In genomic region chr3:95263089-95263739, GRCm38 (mm10) we compare ENCODE assay signal across 8 mouse cellular contexts. TPM values are rescaled to one million over a fixed set of nuclear protein-coding genes. Genes with fewer than 3 reads are reported as not detected.
DNase-seq lines count a peak whose midpoint lies in the region; ATAC-seq lines count a peak whose summit lies in the region.

No protein-coding gene starts in this region.

- no peaks in the 10 kb centered on the region for H3K9me3 ChIP-seq in lung, embryonic 16.5 days (ENCODE audit: control insufficient read depth, low read length)

- peak; percentile 70 to 76 for DNase-seq in cerebellum, postnatal 14 days
- DNase-seq in cerebellum, adult 8-10 months = no peak
- DNase-seq in Muller cell, postnatal 12 days (ENCODE audit: inconsistent ontology term) = peak; percentile 42
- DNase-seq in embryo, embryonic 11 days = peak; percentile 80
- DNase-seq in heart, postnatal 10 days = peak; percentile 80 to 82
- DNase-seq in kidney, postnatal 36 days = peak; percentile 93 to 95
- peak; percentile 80 for DNase-seq in skeletal muscle tissue, adult 2 months (ENCODE audit: low read depth, low spot score)

- peak; percentile 61; the same call in 1 of the 2 replicates for ATAC-seq in lung, embryonic 16.5 days (ENCODE audit: low read depth)

- peaks cover 36% of the 10 kb centered on the region for H3K36me3 ChIP-seq in lung, embryonic 16.5 days (ENCODE audit: control insufficient read depth, insufficient read depth, low read length)

- 43% methylated on average over 11 of the region's 11 CpGs for WGBS in lung, embryonic 16.5 days

- no peak overlapping the region for H3K4me3 ChIP-seq in lung, embryonic 16.5 days (ENCODE audit: low read length)

- H3K9ac ChIP-seq in lung, embryonic 16.5 days (ENCODE audit: low read length) = no peak overlapping the region

- no peak overlapping the region for H3K4me2 ChIP-seq in lung, embryonic 16.5 days (ENCODE audit: low read depth, low read length)

- no peak overlapping the region for H3K27ac ChIP-seq in lung, embryonic 16.5 days (ENCODE audit: low read length)

- H3K4me1 ChIP-seq in lung, embryonic 16.5 days (replicated peaks; ENCODE audit: control insufficient read depth, insufficient read depth, low read length) = no peaks in the 10 kb centered on the region

- no peaks in the 10 kb centered on the region for H3K27me3 ChIP-seq in lung, embryonic 16.5 days (ENCODE audit: control insufficient read depth, insufficient read depth, low read depth, low read length)

- intact Hi-C loops in heart, postnatal 10 days (cut with DNase I) = loop anchor here (1.0 to 2.0 kb wide), 2 partner anchors 46 to 121 kb away; partner anchors contain the start of genes Gabpb2 and Tnfaip8l2

RNA-seq across cellular contexts. Expression of gene Bnipl, which starts 12.2 kb away (rescaled TPM):
- not detected for total RNA-seq in heart, postnatal 10 days (2021)
- 4.6 and 5.7 TPM in 2 replicates for polyA plus RNA-seq in lung, embryonic 16.5 days (2015; fragmentation: Nextera tagmentation; extraction: Ambion mirVana)

RNA-seq across cellular contexts. Expression of gene Mindy1, which starts 17.9 kb away (rescaled TPM):
- 10 to 100 TPM; 27.7 TPM for total RNA-seq in heart, postnatal 10 days (2021)
- polyA plus RNA-seq in lung, embryonic 16.5 days (2015; fragmentation: Nextera tagmentation; extraction: Ambion mirVana) = 41.0 and 47.0 TPM in 2 replicates

RNA-seq across cellular contexts. Expression of gene Prune1, which starts 18.7 kb away (rescaled TPM):
- total RNA-seq in heart, postnatal 10 days (2021) = 10 to 100 TPM; 28.8 to 35.2 TPM
- polyA plus RNA-seq in lung, embryonic 16.5 days (2015; fragmentation: Nextera tagmentation; extraction: Ambion mirVana) = 23.2 and 23.9 TPM in 2 replicates

RNA-seq across cellular contexts. Expression of gene Gm128, which starts 21.8 kb away (rescaled TPM):
- total RNA-seq in heart, postnatal 10 days (2021) = under 1 TPM in 1 of 2 experiments, not detected in 1; 0.12 TPM
- polyA plus RNA-seq in lung, embryonic 16.5 days (2015; fragmentation: Nextera tagmentation; extraction: Ambion mirVana) = 0.29 and 0.50 TPM in 2 replicates

RNA-seq across cellular contexts. Expression of gene Mllt11, which starts 31.2 kb away (rescaled TPM):
- total RNA-seq in heart, postnatal 10 days (2021) = 1 to 10 TPM; 6.4 to 8.9 TPM
- polyA plus RNA-seq in lung, embryonic 16.5 days (2015; fragmentation: Nextera tagmentation; extraction: Ambion mirVana) = 12.0 TPM in 2 replicates
